Mouse (Mus musculus) thymus, postnatal 0 days (tissue): ENCODE measurements around the gene Rhox4a. TPM values are rescaled to one million over a fixed set of nuclear protein-coding genes. Genes with fewer than 3 reads are reported as not detected.
"Not testable (repeated sequence)": the region's sequence is repeated elsewhere in the genome, so short reads cannot be mapped to it uniquely, and the experiment has no call there.

Source experiments
- DNase-seq: peaks from one replicate; pipeline ENCODE4 v3.0.0-alpha.2; 2015; ENCODE audit warnings: low spot score
- polyA plus RNA-seq: library from polyadenylated mRNA; unstranded; fragments of >200 nt; fragmentation: Nextera tagmentation; extraction: Ambion mirVana; gene quantifications from 2 replicates; pipeline ENCODE4 v1.2.1, GENCODE M21; 2015

Rhox4a gene
- polyA plus RNA-seq = 0.10 TPM in 1 of 2 replicates, not detected in the other

DNA sequence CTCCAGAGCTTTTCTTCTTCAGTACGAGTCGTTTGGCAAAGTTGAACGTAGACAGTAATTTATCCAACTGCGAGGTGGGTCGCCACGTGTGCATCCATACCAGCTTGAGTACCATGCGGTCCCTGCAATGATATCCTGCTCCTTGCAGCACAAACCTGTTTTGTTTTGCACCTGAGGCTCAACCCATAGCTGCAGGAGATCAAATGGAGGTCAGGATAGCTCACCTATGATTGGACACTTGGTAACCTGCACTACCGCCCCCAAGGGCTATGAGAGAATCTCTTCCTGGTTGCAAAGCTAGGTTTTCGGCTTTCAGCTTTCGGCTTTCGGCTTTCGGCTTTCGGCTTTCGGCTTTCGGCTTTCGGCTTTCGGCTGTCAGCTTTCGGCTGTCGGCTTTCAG is at the start of gene Rhox4a:
Gene Rhox4a (plus strand): TSS at position 301 of the 400 bp plus-strand sequence.
- DNase-seq = not testable (repeated sequence)

GRCm38 (mm10) chrX:37222158-37222557 is 43.0 kb upstream of the Rhox4a start, which contains the start of gene Rhox1:
Rhox1 (minus strand) TSS chrX:37222258.
- DNase-seq = not testable (repeated sequence)

DNA sequence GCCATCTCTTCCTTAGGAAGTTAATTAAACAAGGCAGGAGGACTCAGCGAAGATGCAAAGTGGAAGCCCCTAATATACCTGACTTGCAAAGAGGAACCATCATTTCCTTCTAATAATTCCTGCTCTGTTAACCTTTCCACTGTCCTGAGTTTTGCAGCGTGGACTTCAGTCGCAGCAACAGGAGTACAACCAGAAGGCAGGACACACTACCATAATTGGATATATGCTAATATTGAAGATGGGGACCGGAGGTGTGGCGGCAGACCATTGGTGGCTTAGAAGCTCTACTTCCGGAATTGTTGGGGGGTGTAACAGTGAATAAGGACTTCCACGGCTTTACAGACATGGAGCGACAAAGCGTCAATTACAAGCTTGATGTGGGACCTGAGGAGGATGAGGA is 20.5 kb upstream of the Rhox4a start, which contains the start of gene Rhox2a:
Gene Rhox2a (plus strand): TSS at position 301 of the 400 bp plus-strand sequence.
- DNase-seq = not testable (repeated sequence)

GRCm38 (mm10) chrX:37249619-37250018 is 15.5 kb upstream of the Rhox4a start, which contains the start of gene Rhox3a:
Rhox3a (plus strand) TSS chrX:37249919.
- not testable (repeated sequence) for DNase-seq

Other genes with a start within 250 kb of the Rhox4a start
- gene Sowahd, start 216.5 kb upstream of the Rhox4a start, polyA plus RNA-seq = 0.59 and 1.0 TPM in 2 replicates
- 905 and 976 TPM in 2 replicates for gene Rpl39, start 179.9 kb upstream of the Rhox4a start, polyA plus RNA-seq
- 21.7 and 25.0 TPM in 2 replicates for gene Upf3b, start 155.0 kb upstream of the Rhox4a start, polyA plus RNA-seq
- 21.6 and 26.4 TPM in 2 replicates for gene Nkap, start 138.5 kb upstream of the Rhox4a start, polyA plus RNA-seq
- 0.17 TPM in 1 of 2 replicates, not detected in the other for gene Akap14, start 96.5 kb upstream of the Rhox4a start, polyA plus RNA-seq
- gene Ndufa1, start 74.2 kb upstream of the Rhox4a start, polyA plus RNA-seq = 690 and 722 TPM in 2 replicates
- gene Rnf113a1, start 74.1 kb upstream of the Rhox4a start, polyA plus RNA-seq = 16.7 and 17.5 TPM in 2 replicates
- not detected in 2 replicates for gene Gm9, start 54.3 kb upstream of the Rhox4a start, polyA plus RNA-seq
- gene Rhox1, start 43.1 kb upstream of the Rhox4a start, polyA plus RNA-seq = not detected in 2 replicates
- not detected in 2 replicates for gene Rhox2a, start 20.4 kb upstream of the Rhox4a start, polyA plus RNA-seq
- gene Rhox3a, start 15.4 kb upstream of the Rhox4a start, polyA plus RNA-seq = not detected in 2 replicates
- not detected in 2 replicates for gene Rhox3a2, start 114.7 kb downstream of the Rhox4a start, polyA plus RNA-seq
- 21.3 and 22.2 TPM in 2 replicates for gene Rhox4a2, start 125.5 kb downstream of the Rhox4a start, polyA plus RNA-seq
- not detected in 2 replicates for gene Rhox2b, start 146.7 kb downstream of the Rhox4a start, polyA plus RNA-seq
- 6.4 and 8.1 TPM in 2 replicates for gene Rhox4b, start 167.2 kb downstream of the Rhox4a start, polyA plus RNA-seq
- not detected in 2 replicates for gene Rhox2c, start 188.3 kb downstream of the Rhox4a start, polyA plus RNA-seq
- not detected in 2 replicates for gene Rhox3c, start 193.2 kb downstream of the Rhox4a start, polyA plus RNA-seq
- gene Rhox4c, start 215.0 kb downstream of the Rhox4a start, polyA plus RNA-seq = not detected in 2 replicates
- gene Rhox2d, start 228.1 kb downstream of the Rhox4a start, polyA plus RNA-seq = not detected in 2 replicates
- gene Rhox4d, start 249.0 kb downstream of the Rhox4a start, polyA plus RNA-seq = not detected in 2 replicates